Mouse (Mus musculus) small intestine, adult 2 months (tissue): ENCODE results near the gene Svop.

Source experiments
- CTCF ChIP-seq: fragments of 200-500 bp; IDR thresholded peaks from 2 replicates; pipeline ENCODE4 v1.5.1; 2012; ENCODE audit warnings: low read depth, mild to moderate bottlenecking, control low read depth, inconsistent platforms, low read length, moderate library complexity, mixed read lengths; ENCODE audit not compliant: insufficient replicate concordance, insufficient read length; ENCODE audit errors: extremely low read depth
- POLR2A ChIP-seq: fragments of 200-500 bp; IDR thresholded peaks from 2 replicates; pipeline ENCODE4 v1.6.1; 2012; ENCODE audit warnings: low read depth, mild to moderate bottlenecking, control low read depth, inconsistent platforms, low read length, moderate library complexity

DNA sequence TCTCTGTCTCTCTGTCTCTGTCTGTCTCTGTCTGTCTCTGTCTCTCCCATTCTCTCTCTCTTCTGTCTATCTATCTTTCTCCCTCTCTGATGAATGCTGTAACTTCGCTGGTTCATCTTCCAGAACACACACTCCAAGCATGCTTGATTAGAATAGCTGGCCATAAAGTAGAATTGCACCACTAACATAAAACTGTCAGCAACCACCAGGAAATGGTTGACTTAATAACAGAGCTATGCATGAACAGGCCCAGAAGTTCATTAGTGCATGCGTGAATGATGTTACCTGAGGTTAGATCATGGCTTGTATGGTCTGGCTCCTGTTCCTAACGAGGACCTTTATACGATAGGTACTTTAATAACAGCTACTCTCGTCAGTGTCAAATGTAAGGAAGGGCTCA is 86.3 kb downstream of the Svop start:
- TF ChIP-seq CTCF, result no peak
- no peak for TF ChIP-seq POLR2A
